Comparison of ENCODE assay signal across 11 mouse cellular contexts in genomic region chr11:96338957-96339855, GRCm38 (mm10). TPM values are rescaled to one million over a fixed set of nuclear protein-coding genes. Genes with fewer than 3 reads are reported as not detected.
DNase-seq lines count a peak whose midpoint lies in the region; ATAC-seq lines count a peak whose summit lies in the region.
"Had no signal": no experiment of that assay in that cellular context is flagged by ENCODE, and none has a peak within 500 bp of the region (broad histone marks: within the 10 kb centered on the region; RNA-seq: fewer than 3 reads in every experiment).

No protein-coding gene starts in this region.

- no peak for DNase-seq in kidney, postnatal 14 days
- DNase-seq in hindbrain, embryonic 10.5 days (ENCODE audit: low spot score), result peak; percentile 27
- DNase-seq in spleen, postnatal 14 days (ENCODE audit: low spot score in 2 of 2), result no peak
- DNase-seq in midbrain, embryonic 11.5 days (ENCODE audit: low spot score, missing footprints), result no peak

- ATAC-seq in kidney, embryonic 14.5 days (ENCODE audit: low FRiP score, low TSS enrichment), result no peak
- ATAC-seq in intestine, embryonic 16.5 days, result no peak
- no peak for ATAC-seq in neural tube, embryonic 15.5 days (ENCODE audit: low FRiP score)
- ATAC-seq in midbrain, embryonic 11.5 days (ENCODE audit: low FRiP score), result no peak
- ATAC-seq: midbrain, embryonic 16.5 days had no signal

- no peak overlapping the region for H3K4me3 ChIP-seq in kidney, embryonic 14.5 days (ENCODE audit: low read length)
- H3K4me3 ChIP-seq in hindbrain, embryonic 10.5 days, result peak overlapping the region; percentile 50
- no peak overlapping the region for H3K4me3 ChIP-seq in intestine, embryonic 16.5 days (ENCODE audit: low read length)
- H3K4me3 ChIP-seq in neural tube, embryonic 15.5 days (replicated peaks), result peak overlapping the region; percentile 44
- H3K4me3 ChIP-seq in midbrain, embryonic 11.5 days (ENCODE audit: low read depth, low read length), result no peak overlapping the region
- H3K4me3 ChIP-seq: liver, embryonic 15.5 days had no signal

- peaks cover 87% of the 10 kb centered on the region for H3K4me1 ChIP-seq in kidney, embryonic 14.5 days (ENCODE audit: control insufficient read depth, insufficient read depth, low read length)
- peaks cover 14% of the 10 kb centered on the region for H3K4me1 ChIP-seq in hindbrain, embryonic 10.5 days (replicated peaks)
- H3K4me1 ChIP-seq in intestine, embryonic 16.5 days (ENCODE audit: control insufficient read depth, insufficient read depth, low read length), result peaks cover 56% of the 10 kb centered on the region
- peaks cover 95% of the 10 kb centered on the region for H3K4me1 ChIP-seq in neural tube, embryonic 15.5 days
- no peaks in the 10 kb centered on the region for H3K4me1 ChIP-seq in midbrain, embryonic 11.5 days (ENCODE audit: control insufficient read depth, insufficient read depth, low read length)
- H3K4me1 ChIP-seq: liver, embryonic 15.5 days had no signal

- H3K4me2 ChIP-seq in kidney, embryonic 14.5 days (replicated peaks; ENCODE audit: low read depth, low read length), result peak overlapping the region; percentile 73
- peak overlapping the region; percentile 93 for H3K4me2 ChIP-seq in intestine, embryonic 16.5 days (ENCODE audit: low read depth, low read length)
- peak overlapping the region; percentile 87 for H3K4me2 ChIP-seq in neural tube, embryonic 15.5 days
- H3K4me2 ChIP-seq in midbrain, embryonic 11.5 days, result no peak overlapping the region
- H3K4me2 ChIP-seq: liver, embryonic 15.5 days had no signal

- H3K36me3 ChIP-seq in kidney, embryonic 14.5 days (ENCODE audit: control insufficient read depth, insufficient read depth, low read length), result peaks cover 31% of the 10 kb centered on the region
- H3K36me3 ChIP-seq in hindbrain, embryonic 10.5 days, result no peaks in the 10 kb centered on the region
- no peaks in the 10 kb centered on the region for H3K36me3 ChIP-seq in intestine, embryonic 16.5 days (ENCODE audit: control insufficient read depth, insufficient read depth, low read length)
- no peaks in the 10 kb centered on the region for H3K36me3 ChIP-seq in neural tube, embryonic 15.5 days
- H3K36me3 ChIP-seq in midbrain, embryonic 11.5 days (ENCODE audit: control insufficient read depth, insufficient read depth, low read length), result no peaks in the 10 kb centered on the region
- H3K36me3 ChIP-seq: liver, embryonic 15.5 days had no signal

- H3K27me3 ChIP-seq in kidney, embryonic 14.5 days (ENCODE audit: control insufficient read depth, insufficient read depth, low read length), result no peaks in the 10 kb centered on the region
- H3K27me3 ChIP-seq in hindbrain, embryonic 10.5 days (ENCODE audit: insufficient read depth, poor library complexity, severe bottlenecking), result peaks cover 100% of the 10 kb centered on the region
- H3K27me3 ChIP-seq in intestine, embryonic 16.5 days (replicated peaks; ENCODE audit: control insufficient read depth, insufficient read depth, low read length), result peaks cover 3% of the 10 kb centered on the region; the same call in 1 of the 2 replicates
- no peaks in the 10 kb centered on the region for H3K27me3 ChIP-seq in neural tube, embryonic 15.5 days (replicated peaks)
- H3K27me3 ChIP-seq in midbrain, embryonic 11.5 days (ENCODE audit: control insufficient read depth, insufficient read depth, low read length), result peaks cover 100% of the 10 kb centered on the region

- peak overlapping the region; percentile 77; the same call in 1 of the 2 replicates for H3K9ac ChIP-seq in kidney, embryonic 14.5 days (ENCODE audit: low read depth, low read length)
- peak overlapping the region; percentile 81 for H3K9ac ChIP-seq in intestine, embryonic 16.5 days (ENCODE audit: low read depth, low read length)
- peak overlapping the region; percentile 66 for H3K9ac ChIP-seq in neural tube, embryonic 15.5 days (replicated peaks)
- no peak overlapping the region for H3K9ac ChIP-seq in midbrain, embryonic 11.5 days (ENCODE audit: low read length)
- H3K9ac ChIP-seq: liver, embryonic 15.5 days had no signal

- WGBS in kidney, embryonic 14.5 days, result 25% methylated on average over 7 of the region's 7 CpGs
- WGBS in hindbrain, embryonic 10.5 days, result 15% methylated on average over 7 of the region's 7 CpGs
- WGBS in intestine, embryonic 16.5 days, result 39% methylated on average over 7 of the region's 7 CpGs
- 11% methylated on average over 7 of the region's 7 CpGs for WGBS in neural tube, embryonic 15.5 days
- WGBS in midbrain, embryonic 11.5 days, result 13% methylated on average over 7 of the region's 7 CpGs

- peak overlapping the region; percentile 100 for H3K27ac ChIP-seq in kidney, embryonic 14.5 days (ENCODE audit: low read depth, low read length)
- H3K27ac ChIP-seq in hindbrain, embryonic 10.5 days, result peak overlapping the region; percentile 86
- peak overlapping the region; percentile 92 for H3K27ac ChIP-seq in intestine, embryonic 16.5 days (ENCODE audit: low read length)
- peak overlapping the region; percentile 99 for H3K27ac ChIP-seq in neural tube, embryonic 15.5 days (replicated peaks)
- no peak overlapping the region for H3K27ac ChIP-seq in midbrain, embryonic 11.5 days (ENCODE audit: low read depth, low read length)
- H3K27ac ChIP-seq: liver, embryonic 15.5 days had no signal

- H3K9me3 ChIP-seq in kidney, embryonic 14.5 days (ENCODE audit: control insufficient read depth, low read length), result no peaks in the 10 kb centered on the region
- no peaks in the 10 kb centered on the region for H3K9me3 ChIP-seq in hindbrain, embryonic 10.5 days
- no peaks in the 10 kb centered on the region for H3K9me3 ChIP-seq in intestine, embryonic 16.5 days (ENCODE audit: control insufficient read depth, low read length)
- no peaks in the 10 kb centered on the region for H3K9me3 ChIP-seq in neural tube, embryonic 15.5 days (replicated peaks)
- no peaks in the 10 kb centered on the region for H3K9me3 ChIP-seq in midbrain, embryonic 11.5 days (ENCODE audit: control insufficient read depth, low read length)
- H3K9me3 ChIP-seq: liver, embryonic 15.5 days had no signal

RNA-seq across cellular contexts. Expression of gene Hoxb2, which starts 11.1 kb away (rescaled TPM):
- 49.9 and 67.2 TPM in 2 replicates for polyA plus RNA-seq in kidney, embryonic 14.5 days (2014; fragmentation: Nextera tagmentation; extraction: Ambion mirVana)
- polyA plus RNA-seq in hindbrain, embryonic 10.5 days (2016; fragmentation: Nextera tagmentation; extraction: Ambion mirVana), result 30.1 and 49.6 TPM in 2 replicates
- polyA plus RNA-seq in intestine, embryonic 16.5 days (2015; fragmentation: Nextera tagmentation; extraction: Ambion mirVana), result 9.6 and 11.6 TPM in 2 replicates
- 33.7 and 42.3 TPM in 2 replicates for polyA plus RNA-seq in neural tube, embryonic 15.5 days (2015; fragmentation: Nextera tagmentation; extraction: Ambion mirVana)
- not detected in 2 replicates for polyA plus RNA-seq in midbrain, embryonic 11.5 days (2014; fragmentation: Nextera tagmentation; extraction: Ambion mirVana)
- polyA plus RNA-seq: cortical plate, adult 2 months had no signal

RNA-seq across cellular contexts. Expression of gene Hoxb3, which starts 16.1 kb away (rescaled TPM):
- 8.2 and 8.6 TPM in 2 replicates for polyA plus RNA-seq in kidney, embryonic 14.5 days (2014; fragmentation: Nextera tagmentation; extraction: Ambion mirVana)
- polyA plus RNA-seq in hindbrain, embryonic 10.5 days (2016; fragmentation: Nextera tagmentation; extraction: Ambion mirVana), result 5.3 and 9.6 TPM in 2 replicates
- polyA plus RNA-seq in intestine, embryonic 16.5 days (2015; fragmentation: Nextera tagmentation; extraction: Ambion mirVana), result 1.4 and 1.5 TPM in 2 replicates
- polyA plus RNA-seq in neural tube, embryonic 15.5 days (2015; fragmentation: Nextera tagmentation; extraction: Ambion mirVana), result 8.0 and 12.6 TPM in 2 replicates
- not detected in 2 replicates for polyA plus RNA-seq in midbrain, embryonic 11.5 days (2014; fragmentation: Nextera tagmentation; extraction: Ambion mirVana)
- polyA plus RNA-seq: cortical plate, adult 2 months; midbrain, embryonic 16.5 days had no signal

RNA-seq across cellular contexts. Expression of gene Hoxb4, which starts 21.1 kb away (rescaled TPM):
- polyA plus RNA-seq in kidney, embryonic 14.5 days (2014; fragmentation: Nextera tagmentation; extraction: Ambion mirVana), result 4.2 and 8.6 TPM in 2 replicates
- polyA plus RNA-seq in hindbrain, embryonic 10.5 days (2016; fragmentation: Nextera tagmentation; extraction: Ambion mirVana), result 0.47 and 3.1 TPM in 2 replicates
- polyA plus RNA-seq in intestine, embryonic 16.5 days (2015; fragmentation: Nextera tagmentation; extraction: Ambion mirVana), result 1.8 and 2.0 TPM in 2 replicates
- 3.7 and 5.0 TPM in 2 replicates for polyA plus RNA-seq in neural tube, embryonic 15.5 days (2015; fragmentation: Nextera tagmentation; extraction: Ambion mirVana)
- polyA plus RNA-seq in midbrain, embryonic 11.5 days (2014; fragmentation: Nextera tagmentation; extraction: Ambion mirVana), result not detected in 2 replicates
- polyA plus RNA-seq: cortical plate, adult 2 months; midbrain, embryonic 16.5 days had no signal

RNA-seq across cellular contexts. Expression of gene Hoxb1, which starts 26.3 kb away (rescaled TPM):
- 0.27 and 0.37 TPM in 2 replicates for polyA plus RNA-seq in kidney, embryonic 14.5 days (2014; fragmentation: Nextera tagmentation; extraction: Ambion mirVana)
- 15.4 and 22.7 TPM in 2 replicates for polyA plus RNA-seq in hindbrain, embryonic 10.5 days (2016; fragmentation: Nextera tagmentation; extraction: Ambion mirVana)
- polyA plus RNA-seq in intestine, embryonic 16.5 days (2015; fragmentation: Nextera tagmentation; extraction: Ambion mirVana), result not detected in 2 replicates
- 0.38 and 0.65 TPM in 2 replicates for polyA plus RNA-seq in neural tube, embryonic 15.5 days (2015; fragmentation: Nextera tagmentation; extraction: Ambion mirVana)
- polyA plus RNA-seq in midbrain, embryonic 11.5 days (2014; fragmentation: Nextera tagmentation; extraction: Ambion mirVana), result not detected in 2 replicates
- polyA plus RNA-seq: cortical plate, adult 2 months; heart, postnatal 0 days; liver, embryonic 15.5 days; midbrain, embryonic 16.5 days had no signal

RNA-seq across cellular contexts. Expression of gene Hoxb5, which starts 36.1 kb away (rescaled TPM):
- polyA plus RNA-seq in kidney, embryonic 14.5 days (2014; fragmentation: Nextera tagmentation; extraction: Ambion mirVana), result 22.1 and 24.3 TPM in 2 replicates
- polyA plus RNA-seq in hindbrain, embryonic 10.5 days (2016; fragmentation: Nextera tagmentation; extraction: Ambion mirVana), result 0.14 and 6.3 TPM in 2 replicates
- polyA plus RNA-seq in intestine, embryonic 16.5 days (2015; fragmentation: Nextera tagmentation; extraction: Ambion mirVana), result 26.4 and 28.7 TPM in 2 replicates
- polyA plus RNA-seq in neural tube, embryonic 15.5 days (2015; fragmentation: Nextera tagmentation; extraction: Ambion mirVana), result 39.5 and 106 TPM in 2 replicates
- polyA plus RNA-seq in midbrain, embryonic 11.5 days (2014; fragmentation: Nextera tagmentation; extraction: Ambion mirVana), result not detected in 2 replicates
- polyA plus RNA-seq: cortical plate, adult 2 months; midbrain, embryonic 16.5 days had no signal

Comparison
In these comparisons a context has a peak if more than half of its experiments do, and no peak if none do; other contexts are left out.
1. H3K4me3 ChIP-seq: peak in hindbrain, embryonic 10.5 days (single experiment) and neural tube, embryonic 15.5 days (single experiment); none in kidney, embryonic 14.5 days (single experiment), intestine, embryonic 16.5 days (single experiment) and midbrain, embryonic 11.5 days (single experiment).